Mouse (Mus musculus): ENCODE measurements around the gene Bysl.
A peak's percentile ranks its signal among the peaks of the same experiment; 100 is the strongest.
"Not testable (repeated sequence)": the region's sequence is repeated elsewhere in the genome, so short reads cannot be mapped to it uniquely, and the experiment has no call there.

Bysl gene

GRCm38 (mm10) chr17:47618556-47619311 lies 7.4 kb upstream of the Bysl start:
- no peak for DNase-seq (ENCODE audit: low spot score)

DNA sequence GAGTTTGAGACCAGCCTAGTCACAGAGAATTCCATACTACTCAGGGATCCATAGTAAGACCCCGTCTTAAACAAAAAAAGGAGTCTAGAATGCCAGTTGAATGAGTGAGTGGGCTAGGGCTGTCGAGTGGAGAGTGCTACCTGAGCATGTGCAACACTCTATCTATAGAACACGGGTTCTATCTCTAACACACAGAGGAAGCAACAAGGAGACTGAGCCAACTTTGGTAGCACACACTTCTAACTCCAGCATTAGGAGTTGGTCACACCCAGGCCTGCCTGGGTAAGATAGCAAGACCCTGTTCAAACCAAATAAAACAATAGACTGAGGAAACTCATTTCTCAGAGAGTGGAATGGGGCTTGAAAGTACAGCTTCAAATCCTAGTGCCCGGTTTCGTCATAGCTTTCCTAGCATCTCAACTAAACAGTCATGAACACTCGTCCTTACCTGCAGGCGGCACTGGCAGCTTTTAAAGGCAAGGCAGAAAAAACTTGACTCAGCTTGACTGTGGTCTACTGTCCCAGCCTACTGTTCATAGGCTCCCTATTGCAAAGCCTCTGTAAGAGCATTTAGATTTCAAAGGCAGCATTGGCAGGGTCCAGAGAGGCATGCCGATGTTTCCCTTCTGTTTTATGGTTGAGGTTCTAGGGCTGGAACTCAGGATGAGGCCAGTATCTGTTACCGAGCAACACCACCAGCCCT lies 6.5 kb upstream of the Bysl start:
- no peak for DNase-seq (ENCODE audit: low spot score)

- no peak for DNase-seq (ENCODE audit: low spot score)
These were observed 5.4 kb upstream of the Bysl start for GRCm38 (mm10) chr17:47616652-47617051.

DNA sequence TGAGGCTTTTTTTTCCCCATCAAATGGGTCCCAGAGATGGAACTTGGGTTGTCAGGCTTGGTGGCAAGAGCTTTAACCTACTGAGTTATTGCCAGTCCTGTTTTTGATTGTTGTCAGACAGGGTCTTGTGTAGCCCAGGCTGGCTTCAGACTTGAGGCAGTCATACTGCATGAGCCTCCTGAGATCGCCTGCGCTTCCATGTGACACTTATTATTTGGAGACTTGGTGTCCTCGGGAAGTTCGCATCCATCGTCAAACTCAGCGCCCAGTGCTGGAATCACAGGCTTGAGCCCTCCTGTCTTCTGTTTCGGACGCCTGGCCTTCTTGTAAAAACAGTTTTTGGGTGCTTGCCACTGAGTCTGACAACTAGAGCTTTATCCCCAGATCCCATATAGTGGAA lies 4.8 kb upstream of the Bysl start:
- DNase-seq (ENCODE audit: low spot score) = no peak

DNA sequence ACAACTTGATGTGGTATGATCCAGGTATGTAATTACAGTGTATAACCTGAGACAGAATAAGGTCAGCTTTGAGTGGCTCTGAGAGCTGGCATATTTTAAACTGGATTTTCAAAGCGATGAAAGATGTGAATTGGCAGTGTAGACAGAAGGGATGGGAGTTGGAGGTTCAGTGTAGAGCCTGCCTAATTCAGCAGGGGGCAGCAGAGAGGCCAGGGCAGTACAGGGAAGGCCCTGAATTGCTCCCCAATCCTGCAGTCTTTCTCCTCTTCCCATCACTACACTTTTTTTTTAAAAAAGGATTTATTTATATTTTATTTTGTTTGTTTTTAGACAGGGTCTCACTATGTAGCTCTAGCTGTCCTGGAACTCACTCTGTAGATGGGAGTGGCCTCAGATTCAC lies 2.7 kb upstream of the Bysl start:
- no peak for DNase-seq (ENCODE audit: low spot score)

DNA sequence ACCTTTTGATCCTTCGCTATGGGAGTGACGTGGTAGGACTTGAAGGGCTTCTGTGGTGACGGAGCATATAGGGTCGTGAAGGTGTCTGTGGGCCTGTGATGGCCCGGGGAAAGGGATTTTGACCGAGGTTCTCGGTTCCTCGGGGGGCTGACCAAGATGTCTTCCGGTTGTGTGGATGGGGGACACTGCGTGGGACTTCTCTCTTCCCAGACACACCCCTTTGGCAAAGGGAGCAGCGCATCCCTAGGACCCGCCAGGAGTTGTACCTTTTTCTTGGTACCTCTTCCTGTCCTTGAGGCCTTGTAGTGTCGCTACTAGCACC lies 330 bp upstream of the Bysl start:
- DNase-seq (ENCODE audit: low spot score) = no peak

- DNase-seq (ENCODE audit: low spot score) = no peak
These were observed 2.1 kb downstream of the Bysl start for GRCm38 (mm10) chr17:47609182-47609581.

GRCm38 (mm10) chr17:47606220-47606619 lies 5.1 kb downstream of the Bysl start:
- no peak for DNase-seq (ENCODE audit: low spot score)

- DNase-seq (ENCODE audit: low spot score) = no peak
These were observed 9.0 kb downstream of the Bysl start for GRCm38 (mm10) chr17:47602289-47602688.

DNA sequence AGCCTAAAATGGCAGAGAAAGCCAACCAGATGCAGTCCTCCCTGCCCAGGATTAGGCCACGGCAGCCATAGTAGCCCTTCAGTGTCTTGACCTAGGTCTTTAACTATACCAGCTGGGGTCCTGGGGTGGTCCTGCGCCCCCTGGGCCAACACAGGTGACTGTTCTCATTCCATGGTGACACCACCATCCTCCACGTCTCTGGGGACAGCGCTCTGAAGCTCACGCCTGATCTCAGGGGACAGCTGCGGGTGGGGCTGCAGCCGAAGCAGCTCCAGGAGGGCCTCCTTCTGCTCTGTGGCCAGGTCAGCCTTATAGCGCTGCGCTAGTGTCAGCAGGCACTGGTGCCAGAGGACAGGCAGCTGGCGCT lies 9.9 kb downstream of the Bysl start:
- DNase-seq (ENCODE audit: low spot score) = no peak

DNA sequence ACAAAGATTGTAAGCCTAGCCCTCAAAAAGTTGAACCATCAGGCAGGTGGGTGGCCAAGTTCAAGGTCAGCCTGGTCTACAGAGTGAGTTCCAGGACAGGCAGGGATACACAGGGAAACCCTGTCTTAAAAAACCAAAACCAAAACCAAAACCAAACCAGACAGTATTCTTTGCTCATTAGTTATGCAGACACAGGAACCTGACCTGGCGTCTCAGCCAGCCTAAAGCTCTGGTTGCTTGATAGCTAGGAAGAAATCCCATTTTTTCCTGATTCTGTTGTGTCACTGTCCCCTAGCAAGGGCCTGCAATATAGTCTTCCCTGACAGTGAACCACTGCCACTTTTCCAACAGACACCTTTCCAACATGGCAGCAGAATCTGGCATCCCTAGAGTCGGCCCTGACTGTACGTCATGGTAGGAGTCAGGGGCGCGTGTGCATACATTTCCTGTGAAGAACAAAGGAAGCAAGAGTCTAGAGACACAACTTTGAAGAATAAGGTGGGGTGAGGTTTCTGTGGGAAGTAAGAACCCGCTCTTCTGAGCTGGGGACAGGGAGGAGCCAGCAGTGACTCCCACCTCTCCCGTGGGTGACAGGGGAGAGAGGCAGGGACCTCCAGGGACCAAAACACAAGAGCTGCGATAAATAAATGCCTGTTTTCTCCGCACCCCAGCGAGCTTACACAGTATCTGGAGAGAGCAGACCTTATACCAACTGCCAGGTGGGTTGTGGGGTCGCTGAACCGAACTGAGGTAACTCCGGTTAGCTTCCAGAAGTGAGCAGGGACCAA lies 10.5 kb downstream of the Bysl start:
- peak; percentile 72 for DNase-seq (ENCODE audit: low spot score)

- peak; percentile 39 for DNase-seq (ENCODE audit: low spot score)
These were observed 11.6 kb downstream of the Bysl start for GRCm38 (mm10) chr17:47599511-47600297.

DNA sequence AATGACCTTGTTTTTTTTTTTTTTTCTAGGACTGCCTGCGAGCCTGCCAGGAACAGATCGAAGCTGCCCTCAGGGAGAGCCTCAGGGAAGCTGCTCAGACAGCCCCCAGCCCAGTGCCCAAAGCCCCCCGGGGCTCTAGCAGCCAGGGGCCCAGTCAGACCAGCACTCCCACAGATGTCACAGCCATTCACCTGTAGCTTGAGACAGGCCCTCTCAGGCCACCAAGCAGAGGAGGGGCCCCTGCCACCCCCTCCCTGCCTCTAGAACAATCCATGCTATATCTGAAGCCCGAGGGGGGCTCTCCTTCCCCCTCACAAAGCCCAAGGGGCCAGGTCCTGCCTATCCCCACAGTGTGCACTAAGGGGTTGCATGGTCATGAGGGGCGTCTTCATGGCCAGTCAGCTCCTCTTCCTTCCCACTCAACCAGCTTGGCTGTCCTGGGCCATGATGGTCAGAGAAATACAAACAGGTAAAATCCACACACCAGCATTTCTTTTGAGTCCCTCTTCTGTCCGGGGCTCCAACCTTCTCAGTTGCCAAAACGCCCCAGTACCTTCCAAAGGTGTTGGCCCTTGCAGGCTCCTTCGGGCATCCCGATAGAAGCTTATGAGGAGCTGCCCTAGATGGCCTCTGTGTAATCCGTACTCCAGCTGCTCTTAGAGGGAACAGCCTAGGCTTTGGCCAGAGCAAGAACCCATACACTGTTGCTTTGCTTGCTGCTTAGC lies 12.6 kb downstream of the Bysl start:
- not testable (repeated sequence) for DNase-seq (ENCODE audit: low spot score)

GRCm38 (mm10) chr17:47597838-47598579 lies 13.3 kb downstream of the Bysl start:
- DNase-seq (ENCODE audit: low spot score) = peak; percentile 81

DNA sequence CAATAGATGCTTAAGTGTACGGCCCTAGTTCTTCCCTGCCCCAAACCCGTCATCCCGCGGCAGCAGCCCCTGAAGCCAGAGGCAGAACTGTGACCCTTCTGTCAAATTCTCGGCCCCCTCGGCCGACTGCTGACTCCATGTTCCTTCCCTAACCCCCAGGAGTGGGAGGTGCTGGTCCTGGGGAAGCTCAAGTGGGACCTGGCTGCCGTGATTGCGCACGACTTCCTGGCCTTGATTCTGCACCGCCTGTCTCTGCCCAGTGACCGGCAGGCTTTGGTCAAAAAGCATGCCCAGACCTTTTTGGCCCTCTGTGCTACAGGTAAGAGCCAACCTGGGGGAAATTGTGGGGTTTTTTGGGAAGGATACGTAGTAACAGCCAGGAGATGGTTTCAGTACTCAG lies 14.0 kb downstream of the Bysl start:
- no peak for DNase-seq (ENCODE audit: low spot score)

- no peak for DNase-seq (ENCODE audit: low spot score)
These were observed 14.5 kb downstream of the Bysl start for GRCm38 (mm10) chr17:47596839-47597164.

- DNase-seq (ENCODE audit: low spot score) = no peak
These were observed 15.0 kb downstream of the Bysl start for GRCm38 (mm10) chr17:47596162-47596838.

DNA sequence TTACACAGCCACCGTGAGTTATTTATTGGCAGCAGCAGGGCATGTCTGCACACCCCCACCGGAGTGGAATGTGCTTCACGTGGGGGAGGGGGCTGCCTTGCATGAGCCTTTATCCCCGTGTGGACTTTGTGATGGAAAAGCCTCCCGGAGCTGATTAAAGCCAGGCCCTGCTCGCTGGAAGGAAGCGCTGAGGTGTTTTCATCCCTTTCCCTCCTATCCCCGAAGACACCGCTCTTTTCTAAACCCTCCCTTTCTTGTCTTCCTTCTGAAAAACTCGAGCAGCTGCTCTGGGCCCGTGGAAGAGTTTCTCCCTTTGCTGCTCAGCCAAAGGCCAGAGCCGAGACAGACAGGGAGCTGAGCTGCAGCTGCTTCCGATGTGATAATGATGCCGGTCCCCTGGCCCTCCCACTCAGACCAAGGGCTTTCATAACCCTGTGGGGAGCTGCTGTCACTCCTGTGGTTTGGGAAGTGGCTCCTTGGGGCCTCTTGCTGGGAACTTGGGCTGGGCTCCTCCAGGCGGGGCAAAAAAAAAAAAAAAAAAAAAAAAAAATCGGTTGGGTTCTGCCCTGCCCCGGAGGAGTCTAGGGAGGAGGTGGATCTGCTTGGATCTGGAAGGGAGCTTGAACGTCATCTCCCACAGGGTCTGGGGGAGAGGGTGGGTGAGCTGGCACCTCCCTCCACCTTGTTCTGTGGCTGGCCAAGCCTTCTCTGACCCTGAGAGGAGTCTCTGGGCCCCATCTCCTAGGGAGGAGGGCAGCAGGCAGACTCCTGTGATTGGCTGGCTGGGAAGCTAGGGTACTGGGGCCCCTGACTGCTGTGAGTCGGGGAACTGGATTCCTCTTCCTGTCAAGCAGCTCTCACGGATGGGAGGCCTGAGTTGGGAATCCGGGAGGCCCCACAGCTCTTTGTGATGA lies 15.8 kb downstream of the Bysl start:
- peak; percentile 15 for DNase-seq (ENCODE audit: low spot score)

GRCm38 (mm10) chr17:47594969-47595247 lies 16.4 kb downstream of the Bysl start:
- no peak for DNase-seq (ENCODE audit: low spot score)

Measured in T-cell, adult 2 months (primary cell).